10 mouse cellular contexts compared by ENCODE assay signal in genomic region chr10:76729631-76730620, GRCm38 (mm10). TPM values are rescaled to one million over a fixed set of nuclear protein-coding genes. Genes with fewer than 3 reads are reported as not detected.
A peak's percentile ranks its signal among the peaks of the same experiment; 100 is the strongest.
DNase-seq lines count a peak whose midpoint lies in the region; ATAC-seq and TF ChIP-seq lines count a peak whose summit lies in the region.
"Had no signal": no experiment of that assay in that cellular context is flagged by ENCODE, and none has a peak within 500 bp of the region (broad histone marks: within the 10 kb centered on the region; RNA-seq: fewer than 3 reads in every experiment).

No protein-coding gene starts in this region.

- H3K4me1 ChIP-seq in liver, postnatal 0 days (ENCODE audit: insufficient read depth): no peaks in the 10 kb centered on the region
- 0 out of 2 replicates have a peak, but pooled peaks cover 3% of the 10 kb centered on the region for H3K4me1 ChIP-seq in liver, embryonic 12.5 days
- H3K4me1 ChIP-seq in forebrain, embryonic 12.5 days: peaks cover 12% of the 10 kb centered on the region
- H3K4me1 ChIP-seq in forebrain, embryonic 11.5 days (replicated peaks; ENCODE audit: control insufficient read depth, insufficient read depth, low read length): no peaks in the 10 kb centered on the region; the same call in 1 of the 2 replicates

- no peak for TF ChIP-seq EP300 in liver, postnatal 0 days (IDR thresholded peaks at IDR 0.05; ENCODE audit: low read depth)

- H3K27me3 ChIP-seq in liver, postnatal 0 days (ENCODE audit: insufficient read depth, low read length): 0 out of 2 replicates have a peak, but pooled peaks cover 4% of the 10 kb centered on the region
- peaks cover 22% of the 10 kb centered on the region; the same call in 1 of the 2 replicates for H3K27me3 ChIP-seq in liver, embryonic 12.5 days (replicated peaks)
- 0 out of 2 replicates have a peak, but pooled peaks cover 5% of the 10 kb centered on the region for H3K27me3 ChIP-seq in forebrain, embryonic 12.5 days
- H3K27me3 ChIP-seq in forebrain, embryonic 11.5 days (ENCODE audit: control insufficient read depth, insufficient read depth, low read length): no peaks in the 10 kb centered on the region
- H3K27me3 ChIP-seq: embryonic facial prominence, embryonic 12.5 days had no signal

- 76% methylated on average over 19 of the region's 19 CpGs for WGBS in liver, postnatal 0 days (ENCODE audit: insufficient replicate concordance)
- 75% methylated on average over 19 of the region's 19 CpGs for WGBS in liver, embryonic 12.5 days (ENCODE audit: insufficient replicate concordance)
- 83% methylated on average over 19 of the region's 19 CpGs for WGBS in forebrain, embryonic 12.5 days
- WGBS in forebrain, embryonic 11.5 days: 82% methylated on average over 19 of the region's 19 CpGs

- no peak overlapping the region for H3K4me2 ChIP-seq in liver, postnatal 0 days (ENCODE audit: low read depth, low read length)
- H3K4me2 ChIP-seq in liver, embryonic 12.5 days: no peak overlapping the region
- no peak overlapping the region for H3K4me2 ChIP-seq in forebrain, embryonic 12.5 days
- H3K4me2 ChIP-seq in forebrain, embryonic 11.5 days (ENCODE audit: low read depth, low read length, severe bottlenecking): no peak overlapping the region
- H3K4me2 ChIP-seq: embryonic facial prominence, embryonic 12.5 days had no signal

- H3K9me3 ChIP-seq in liver, postnatal 0 days (ENCODE audit: low read length): no peaks in the 10 kb centered on the region
- H3K9me3 ChIP-seq in liver, embryonic 12.5 days (replicated peaks): no peaks in the 10 kb centered on the region
- H3K9me3 ChIP-seq in forebrain, embryonic 12.5 days: no peaks in the 10 kb centered on the region
- H3K9me3 ChIP-seq in forebrain, embryonic 11.5 days (ENCODE audit: control insufficient read depth, low read length): no peaks in the 10 kb centered on the region
- H3K9me3 ChIP-seq: embryonic facial prominence, embryonic 12.5 days had no signal

- DNase-seq in liver, postnatal 0 days: peak; percentile 10
- DNase-seq in frontal cortex, postnatal 36 days (ENCODE audit: low spot score in 2 of 2): peak; percentile 61 to 77
- peak; percentile 23 to 56 for DNase-seq in layer of hippocampus, postnatal 10 days (ENCODE audit: low spot score in 2 of 2)
- peak; percentile 72 for DNase-seq in right cerebral cortex, adult 2 months (ENCODE audit: low spot score in 2 of 2)
- DNase-seq in forebrain, embryonic 11.5 days (ENCODE audit: low spot score): no peak
- DNase-seq in thymus, postnatal 10 days (ENCODE audit: low spot score in 2 of 2): no peak

- no peak overlapping the region for H3K27ac ChIP-seq in liver, postnatal 0 days (ENCODE audit: low read depth)
- H3K27ac ChIP-seq in liver, embryonic 12.5 days: no peak overlapping the region
- no peak overlapping the region for H3K27ac ChIP-seq in forebrain, embryonic 12.5 days
- H3K27ac ChIP-seq in forebrain, embryonic 11.5 days (ENCODE audit: low read depth, low read length): no peak overlapping the region
- H3K27ac ChIP-seq: embryonic facial prominence, embryonic 12.5 days; liver, embryonic 14.5 days had no signal

- no peak overlapping the region for H3K4me3 ChIP-seq in liver, postnatal 0 days (ENCODE audit: low read depth, low read length)
- H3K4me3 ChIP-seq in liver, embryonic 12.5 days: no peak overlapping the region
- H3K4me3 ChIP-seq in forebrain, embryonic 12.5 days (replicated peaks): no peak overlapping the region
- H3K4me3 ChIP-seq in forebrain, embryonic 11.5 days (ENCODE audit: low read depth, low read length): no peak overlapping the region
- H3K4me3 ChIP-seq: embryonic facial prominence, embryonic 12.5 days had no signal

- H3K9ac ChIP-seq in liver, postnatal 0 days (replicated peaks): no peak overlapping the region
- H3K9ac ChIP-seq in liver, embryonic 12.5 days: no peak overlapping the region
- no peak overlapping the region for H3K9ac ChIP-seq in forebrain, embryonic 12.5 days
- H3K9ac ChIP-seq in forebrain, embryonic 11.5 days (ENCODE audit: low read length): no peak overlapping the region
- H3K9ac ChIP-seq: embryonic facial prominence, embryonic 12.5 days; liver, embryonic 14.5 days had no signal

- H3K36me3 ChIP-seq in liver, postnatal 0 days (replicated peaks; ENCODE audit: insufficient read depth, low read length): no peaks in the 10 kb centered on the region
- H3K36me3 ChIP-seq in liver, embryonic 12.5 days: no peaks in the 10 kb centered on the region
- no peaks in the 10 kb centered on the region for H3K36me3 ChIP-seq in forebrain, embryonic 12.5 days (replicated peaks)
- no peaks in the 10 kb centered on the region for H3K36me3 ChIP-seq in forebrain, embryonic 11.5 days (ENCODE audit: control insufficient read depth, insufficient read depth, low read length)
- H3K36me3 ChIP-seq: embryonic facial prominence, embryonic 12.5 days had no signal

- TF ChIP-seq CTCF in liver, postnatal 0 days (IDR thresholded peaks at IDR 0.05; ENCODE audit: low read depth): no peak

- no peak for ATAC-seq in liver, postnatal 0 days
- ATAC-seq in liver, embryonic 12.5 days: no peak
- ATAC-seq in forebrain, embryonic 12.5 days (ENCODE audit: low FRiP score): no peak
- ATAC-seq in forebrain, embryonic 11.5 days (replicated peaks; ENCODE audit: low FRiP score): no peak

RNA-seq across cellular contexts. Expression of gene Col6a1, which starts 4.0 kb away (rescaled TPM):
- polyA plus RNA-seq in liver, postnatal 0 days (2015; fragmentation: Nextera tagmentation; extraction: Ambion mirVana): 7.7 and 8.7 TPM in 2 replicates
- 14.1 and 14.4 TPM in 2 replicates for polyA plus RNA-seq in liver, embryonic 12.5 days (2016; fragmentation: Nextera tagmentation; extraction: Ambion mirVana)
- total RNA-seq in layer of hippocampus, postnatal 10 days (2021): 10 to 100 TPM; 38.0 to 38.9 TPM
- 11.2 and 14.7 TPM in 2 replicates for polyA plus RNA-seq in forebrain, embryonic 12.5 days (2016; fragmentation: Nextera tagmentation; extraction: Ambion mirVana)
- 8.6 and 11.3 TPM in 2 replicates for polyA plus RNA-seq in forebrain, embryonic 11.5 days (2014; fragmentation: Nextera tagmentation; extraction: Ambion mirVana)

Comparison
In these comparisons a context has a peak if more than half of its experiments do, and no peak if none do; other contexts are left out.
1. DNase-seq: peak in liver, postnatal 0 days (single experiment), frontal cortex, postnatal 36 days (2 of 2), layer of hippocampus, postnatal 10 days (2 of 2) and right cerebral cortex, adult 2 months (2 of 2); none in forebrain, embryonic 11.5 days (single experiment) and thymus, postnatal 10 days (0 of 2).